Mouse (Mus musculus): Measurements from ENCODE around the gene Cadm1.

Cadm1 gene

GRCm38 (mm10) chr9:47749160-47749559 is 219.2 kb downstream of the Cadm1 start:
- DNase-seq = no peak

DNA sequence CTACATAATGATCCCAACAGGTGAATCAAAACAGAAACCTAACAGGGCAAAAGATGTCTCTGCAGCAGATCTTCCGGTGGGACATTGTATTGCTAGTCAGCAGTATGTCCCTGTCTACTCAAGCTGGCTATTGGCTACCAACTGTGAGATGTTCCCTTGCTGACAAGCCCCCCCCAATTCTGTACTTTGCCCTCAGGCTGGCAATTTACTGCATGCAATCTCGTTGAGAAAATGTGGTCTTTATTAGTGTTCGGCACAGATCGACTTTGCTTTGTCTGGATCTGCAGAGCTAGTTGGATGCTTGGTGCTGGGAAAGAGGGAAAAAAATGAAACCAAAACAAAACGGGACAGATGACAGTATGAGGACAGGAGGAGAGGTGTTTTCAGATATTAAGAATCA is 222.5 kb downstream of the Cadm1 start:
- no peak for DNase-seq

GRCm38 (mm10) chr9:47753127-47753526 is 223.2 kb downstream of the Cadm1 start:
- no peak for DNase-seq

- DNase-seq = peak; percentile 80
These were observed 225.1 kb downstream of the Cadm1 start for GRCm38 (mm10) chr9:47755119-47755518.

- no peak for DNase-seq
These were observed 227.8 kb downstream of the Cadm1 start for GRCm38 (mm10) chr9:47757798-47758197.

- DNase-seq = no peak
These were observed 228.3 kb downstream of the Cadm1 start for GRCm38 (mm10) chr9:47758320-47758719.

- no peak for DNase-seq
These were observed 229.8 kb downstream of the Cadm1 start for GRCm38 (mm10) chr9:47759807-47760206.

- DNase-seq = no peak
These were observed 231.6 kb downstream of the Cadm1 start for GRCm38 (mm10) chr9:47761601-47762000.

DNA sequence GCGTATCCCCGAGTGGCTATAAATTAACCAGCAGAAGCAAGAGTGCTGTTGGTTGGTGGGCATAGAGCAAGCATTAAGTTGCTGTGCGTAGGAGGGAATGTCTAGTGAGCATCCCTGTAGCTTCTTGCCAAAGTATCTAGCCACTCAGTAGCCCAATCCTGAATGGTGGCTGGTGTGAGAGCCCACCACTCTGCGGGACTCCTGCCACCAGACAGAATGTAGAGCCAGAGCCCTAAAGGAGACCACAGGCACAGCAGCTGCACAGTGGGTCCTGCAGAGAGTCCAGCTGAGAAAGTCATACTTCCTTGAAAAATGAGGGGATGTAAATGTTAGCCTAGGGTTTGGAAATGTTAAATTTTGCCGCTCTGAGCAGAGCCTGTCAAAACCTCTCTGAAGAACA is 232.9 kb downstream of the Cadm1 start:
- no peak for DNase-seq

DNA sequence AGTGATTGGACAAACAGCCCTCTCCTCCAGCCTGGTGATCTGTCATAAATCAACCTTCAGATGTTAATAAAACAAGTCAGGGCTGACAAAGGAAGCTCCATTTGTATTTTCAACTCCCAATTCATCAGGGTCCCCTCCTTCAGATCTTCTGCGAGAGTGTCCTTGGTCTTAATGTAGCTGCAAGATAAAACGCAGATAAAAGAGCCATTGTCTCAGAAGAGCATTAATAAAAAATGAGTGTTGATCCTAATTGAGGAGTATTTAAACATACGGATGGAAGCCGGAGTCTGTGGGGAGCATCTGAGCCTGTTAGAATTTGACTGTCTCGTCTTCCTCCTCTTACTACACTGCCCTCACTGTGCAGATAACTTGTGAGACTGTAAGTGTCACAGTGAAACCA is 234.9 kb downstream of the Cadm1 start:
- no peak for DNase-seq

GRCm38 (mm10) chr9:47765323-47765722 is 235.3 kb downstream of the Cadm1 start:
- no peak for DNase-seq

GRCm38 (mm10) chr9:47766342-47766741 is 236.4 kb downstream of the Cadm1 start:
- DNase-seq = no peak

DNA sequence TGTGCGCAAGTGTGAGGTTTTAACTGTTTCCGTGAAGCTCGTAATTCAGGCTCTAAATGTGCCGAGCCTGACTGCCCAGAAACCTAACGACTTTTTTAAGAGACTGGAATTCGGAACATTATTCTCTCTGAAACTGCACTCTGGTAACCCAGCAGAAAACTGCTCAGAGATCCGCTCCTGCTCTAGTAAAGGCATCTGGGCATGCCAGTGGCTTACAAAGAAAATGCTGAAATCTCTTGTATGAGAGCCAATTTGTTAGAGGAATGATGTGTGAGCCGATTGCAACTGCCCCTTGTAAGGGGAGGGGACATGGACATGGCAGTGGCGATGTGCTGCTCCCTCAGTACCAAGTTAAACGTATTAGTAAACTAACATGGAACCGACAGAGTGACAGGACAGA is 240.9 kb downstream of the Cadm1 start:
- DNase-seq = no peak

DNA sequence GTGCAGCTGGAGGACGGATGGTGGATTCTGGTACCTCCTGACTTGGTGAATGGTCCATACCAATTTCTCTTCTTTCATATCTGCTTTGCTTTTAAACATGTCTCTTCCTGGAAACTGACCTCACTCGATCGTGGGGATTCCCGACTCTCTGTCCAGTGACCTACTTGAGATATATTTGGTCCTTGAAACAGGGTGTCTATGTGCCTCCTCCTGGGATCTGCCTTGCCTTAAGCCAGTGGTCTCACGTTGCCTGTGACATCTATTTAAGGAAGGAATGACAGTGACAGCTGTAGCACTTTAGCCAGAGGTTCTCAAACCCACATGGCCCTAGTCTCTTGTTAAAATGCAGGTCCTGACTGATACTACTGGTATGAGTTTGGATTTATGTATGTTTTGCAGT is 242.0 kb downstream of the Cadm1 start:
- DNase-seq = no peak

GRCm38 (mm10) chr9:47772750-47773149 is 242.8 kb downstream of the Cadm1 start:
- DNase-seq = no peak

DNA sequence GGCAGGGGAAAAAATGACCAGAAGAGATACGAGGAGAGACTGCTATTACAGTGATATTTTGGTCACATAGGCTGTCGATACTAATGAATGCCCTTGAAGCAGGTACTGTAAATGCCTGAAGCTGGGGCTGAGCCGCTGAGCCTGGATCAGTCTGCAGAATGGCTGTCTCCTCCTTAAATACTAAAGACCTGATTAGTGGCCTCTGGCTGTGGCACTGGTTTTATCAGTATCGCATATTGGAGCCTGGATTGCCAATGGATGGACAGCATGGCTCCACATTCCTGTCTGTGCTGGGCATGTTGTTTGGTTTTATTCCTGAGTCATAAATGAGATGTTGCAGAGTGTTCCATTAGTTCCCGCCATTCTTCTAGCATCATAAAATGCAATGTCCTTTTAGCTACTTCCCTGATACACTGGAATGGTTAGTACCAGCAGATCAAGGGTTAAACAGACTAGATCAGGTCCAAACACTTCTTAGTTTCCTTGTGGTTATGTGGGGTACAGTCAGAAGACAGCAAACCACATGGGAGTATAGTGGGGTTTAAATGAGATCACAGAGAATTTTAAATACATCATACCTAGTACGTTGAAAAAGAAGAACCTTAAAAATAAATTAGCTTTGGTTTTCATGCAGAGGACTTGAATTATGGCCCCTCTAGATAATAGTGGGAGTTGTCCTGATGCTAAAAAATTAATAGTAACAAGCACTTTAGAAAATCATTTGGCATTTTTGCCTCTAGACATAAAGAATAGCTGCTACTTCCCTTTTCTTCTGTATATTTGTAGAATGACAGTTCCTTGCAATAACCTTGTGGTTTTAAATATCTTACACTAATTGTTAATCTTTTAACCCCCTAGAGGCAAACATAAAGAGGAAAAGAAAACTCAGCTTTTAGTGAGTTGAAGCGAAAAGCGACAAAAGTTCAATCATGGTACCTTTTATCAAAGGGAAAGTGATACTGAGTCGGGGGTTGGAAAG is 247.3 kb downstream of the Cadm1 start:
- DNase-seq = no peak

DNA sequence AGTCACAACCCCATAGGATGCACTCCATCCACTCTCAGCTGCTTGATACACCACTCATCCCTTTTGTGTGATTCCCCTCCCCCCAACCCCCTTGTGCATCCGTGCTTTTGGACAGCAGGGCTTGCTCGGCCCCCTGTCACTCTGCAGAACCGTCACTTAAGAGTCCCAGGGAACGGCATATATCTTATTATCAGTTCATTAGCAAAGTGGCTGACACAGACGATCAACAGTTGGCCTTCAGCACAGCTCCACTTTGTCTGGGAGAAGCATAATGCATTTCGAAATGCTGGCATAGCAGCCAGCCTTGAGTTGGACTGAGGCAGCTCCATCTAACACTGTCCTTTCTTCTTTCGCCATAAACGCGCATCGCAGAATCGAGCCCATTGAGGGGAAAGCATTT is 248.5 kb downstream of the Cadm1 start:
- no peak for DNase-seq

GRCm38 (mm10) chr9:47779291-47779690 is 249.3 kb downstream of the Cadm1 start:
- DNase-seq = no peak

GRCm38 (mm10) chr9:47786642-47787041 is 256.7 kb downstream of the Cadm1 start:
- no peak for DNase-seq

- no peak for DNase-seq
These were observed 268.5 kb downstream of the Cadm1 start for GRCm38 (mm10) chr9:47798478-47798877.

DNA sequence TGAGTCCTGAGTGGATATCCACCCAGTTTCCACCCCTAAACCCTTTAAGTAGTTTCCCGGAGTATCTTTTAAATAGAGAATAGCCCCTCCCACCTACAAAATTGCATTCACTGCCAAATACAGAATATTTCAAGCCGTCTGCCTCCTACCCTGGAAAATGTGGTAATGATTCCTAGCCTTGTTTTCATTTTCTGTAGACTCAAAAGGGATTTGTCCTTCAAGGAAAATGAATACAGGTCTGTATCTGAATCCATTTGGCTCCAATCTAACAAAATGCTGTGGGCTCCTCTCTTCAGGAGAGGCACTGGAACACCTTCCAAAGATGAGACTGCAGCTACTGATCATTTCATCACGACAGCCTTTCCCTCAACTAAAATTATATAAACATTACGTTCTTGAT is 271.3 kb downstream of the Cadm1 start:
- no peak for DNase-seq

- no peak for DNase-seq
These were observed 272.6 kb downstream of the Cadm1 start for GRCm38 (mm10) chr9:47802527-47802926.

DNA sequence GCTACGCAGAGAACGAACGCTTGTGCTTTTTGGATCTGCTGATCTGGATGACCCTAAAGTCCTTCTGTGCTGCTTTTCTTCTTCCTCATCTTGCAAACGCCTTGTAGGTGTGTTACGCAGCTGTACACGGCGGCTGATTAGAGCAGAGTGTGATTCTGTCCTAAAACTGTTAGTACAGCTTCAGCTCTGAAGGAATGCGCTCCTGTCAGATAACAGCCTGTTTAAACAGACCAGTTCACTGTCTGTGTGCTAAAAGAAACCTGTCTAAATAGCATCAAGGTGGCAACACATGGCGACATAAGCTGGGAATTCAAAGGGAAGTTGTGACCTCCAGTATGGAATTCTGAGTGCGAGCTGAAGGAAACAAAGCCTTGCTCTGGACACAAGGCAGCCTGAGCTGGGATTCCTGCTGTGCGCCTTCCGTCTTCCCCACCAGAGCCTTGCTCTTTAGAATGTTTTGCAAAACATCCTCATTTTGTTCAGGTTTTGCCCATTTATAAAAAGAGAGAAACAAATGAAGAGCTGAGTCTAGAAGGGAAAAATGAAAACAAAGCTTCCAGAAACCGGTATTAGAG is 273.6 kb downstream of the Cadm1 start:
- DNase-seq = no peak

DNA sequence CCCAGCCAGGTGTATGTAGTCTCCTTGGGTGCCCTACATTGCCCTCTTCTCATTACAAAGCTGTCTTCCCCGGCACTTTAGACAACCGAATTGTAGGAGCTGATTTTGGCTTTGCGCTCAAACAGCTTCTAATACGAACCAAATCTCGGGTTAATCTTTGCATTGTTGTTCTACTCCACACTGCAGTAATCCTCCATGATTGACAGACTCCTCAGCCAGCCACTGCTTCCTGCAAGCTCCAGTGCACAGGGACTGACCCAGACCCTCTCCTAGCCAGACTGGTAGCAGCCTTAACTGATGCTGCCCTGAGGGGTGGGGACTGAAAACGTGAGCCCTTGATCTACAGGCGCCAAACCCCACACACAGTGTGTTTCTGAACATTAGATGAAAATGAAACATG is 275.7 kb downstream of the Cadm1 start:
- DNase-seq = no peak
